Mouse (Mus musculus): Measurements from ENCODE around the gene Angel2.

The Angel2 gene

DNA sequence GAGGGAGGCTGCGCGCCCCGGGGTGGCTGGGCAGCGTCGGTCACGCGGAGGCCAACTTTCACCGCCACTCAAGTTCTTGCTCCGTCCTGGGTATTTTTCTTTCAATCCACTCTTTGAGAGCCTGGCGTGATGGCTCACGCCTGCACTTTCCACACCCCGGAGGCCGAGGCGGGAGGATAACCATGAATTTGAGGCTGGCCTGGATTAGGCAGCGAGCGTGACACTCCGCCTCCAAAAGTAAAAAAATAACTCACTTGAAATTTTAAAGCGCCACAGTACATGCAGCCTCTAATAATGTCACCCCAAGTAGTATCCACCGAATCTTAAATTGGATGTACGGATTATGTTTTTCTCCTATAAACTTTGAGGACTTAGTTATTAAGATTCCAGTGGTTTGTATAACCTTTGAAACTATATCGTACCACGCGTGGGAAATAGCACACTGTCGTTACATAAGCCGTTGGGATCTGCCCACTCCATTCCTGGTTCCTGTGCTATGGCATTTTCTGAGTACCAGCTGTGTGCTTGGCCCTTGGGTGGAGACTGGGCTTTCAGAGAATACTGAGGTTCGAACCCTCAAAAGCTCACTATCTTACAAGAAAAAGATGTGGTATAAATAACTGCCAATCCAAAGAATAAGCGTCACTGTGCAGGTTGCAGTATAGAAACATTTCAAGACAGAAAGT lies 4.2 kb downstream of the Angel2 start:
- peak; percentile 26 for DNase-seq (ENCODE audit: low spot score)

DNA sequence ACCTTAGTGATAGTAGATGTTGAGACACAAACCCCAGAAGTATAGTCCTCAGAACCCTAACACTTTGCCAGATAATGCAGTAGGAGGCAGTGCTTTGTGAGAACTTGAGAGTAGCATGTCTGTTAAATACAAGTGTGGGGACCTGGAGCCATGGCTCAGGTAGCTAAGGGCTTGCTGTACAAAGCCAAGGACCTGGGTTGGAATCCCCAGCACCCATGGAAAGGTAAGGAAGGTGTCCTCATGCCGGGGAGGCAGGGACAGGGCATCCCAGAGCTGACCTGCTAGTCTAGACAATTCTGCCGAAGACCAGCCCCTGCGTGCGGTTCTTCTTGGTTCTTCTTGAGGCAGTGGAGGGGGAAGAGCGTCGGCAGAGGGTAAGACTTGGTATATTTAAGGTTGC lies 5.3 kb downstream of the Angel2 start:
- no peak for DNase-seq (ENCODE audit: low spot score)

DNA sequence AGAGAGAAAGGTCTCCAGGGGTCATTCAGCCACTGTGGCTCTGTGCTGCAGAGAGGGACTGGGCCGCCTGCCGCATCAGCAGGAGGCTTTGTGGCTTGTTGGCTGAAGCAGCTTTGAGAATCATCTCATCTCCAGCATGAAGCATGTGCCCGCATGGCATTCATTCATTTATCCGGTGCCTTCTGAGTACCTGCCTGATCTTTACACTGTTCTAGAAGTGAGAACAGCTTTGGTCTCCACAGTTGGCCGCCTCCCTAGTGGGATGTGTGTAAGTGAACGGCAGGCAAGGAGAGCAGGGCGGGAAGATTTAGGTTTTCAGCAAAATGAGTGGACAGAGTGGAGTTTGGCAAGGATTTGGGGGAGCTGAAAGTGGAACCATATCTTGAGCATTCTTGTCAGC lies 14.9 kb downstream of the Angel2 start:
- DNase-seq (ENCODE audit: low spot score), result no peak

DNA sequence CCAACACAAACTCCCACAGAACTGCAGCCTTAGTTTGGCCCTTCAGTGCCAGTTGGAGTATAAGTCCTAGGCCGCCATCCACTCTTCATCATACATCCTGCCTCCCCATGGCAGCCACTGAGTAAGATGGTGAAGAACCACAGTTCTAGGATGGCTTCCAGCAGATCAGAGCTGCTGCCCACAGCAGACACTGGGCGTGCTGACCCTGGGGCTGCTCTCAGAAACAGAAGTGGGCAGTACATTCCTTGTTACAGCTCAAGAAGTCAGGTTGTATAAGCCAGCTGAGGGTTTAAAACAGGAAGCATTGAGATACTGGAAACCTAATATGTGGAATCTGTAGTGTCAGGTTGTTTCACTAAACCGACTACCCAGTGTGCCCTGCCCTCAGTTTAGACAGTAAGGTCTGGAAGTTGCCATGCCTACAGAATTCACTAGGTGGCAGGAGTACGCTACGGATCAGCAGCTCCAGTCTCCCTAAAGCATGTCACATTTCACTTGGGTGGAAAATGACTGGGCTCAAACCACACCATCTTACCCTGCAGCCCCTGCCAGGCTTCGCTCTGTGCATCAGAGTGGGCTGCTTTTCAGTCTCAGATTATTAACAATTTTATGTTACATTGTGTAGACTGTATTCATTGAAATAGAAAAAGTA lies 19.3 kb downstream of the Angel2 start:
- DNase-seq (ENCODE audit: low spot score), result peak; percentile 67

DNA sequence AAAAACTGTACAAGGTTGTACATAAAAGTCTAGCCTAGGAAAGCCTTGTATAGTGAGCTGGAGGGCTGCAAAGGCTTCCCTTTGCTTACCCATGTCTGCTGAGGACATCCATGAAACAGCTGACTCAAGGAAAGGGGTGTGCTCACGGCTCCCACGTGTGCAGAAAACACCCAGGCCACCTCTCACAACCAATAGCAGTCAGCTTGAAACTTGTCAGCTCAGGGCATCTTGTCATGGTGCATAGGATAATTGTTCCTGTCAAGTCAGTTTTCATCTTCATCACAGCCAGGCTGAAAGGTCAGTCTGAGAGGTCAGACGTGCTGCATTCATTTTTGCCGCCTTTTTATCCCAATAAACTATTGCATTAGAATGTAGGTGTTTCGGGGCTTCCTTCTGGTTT lies 23.1 kb downstream of the Angel2 start:
- DNase-seq (ENCODE audit: low spot score), result no peak

DNA sequence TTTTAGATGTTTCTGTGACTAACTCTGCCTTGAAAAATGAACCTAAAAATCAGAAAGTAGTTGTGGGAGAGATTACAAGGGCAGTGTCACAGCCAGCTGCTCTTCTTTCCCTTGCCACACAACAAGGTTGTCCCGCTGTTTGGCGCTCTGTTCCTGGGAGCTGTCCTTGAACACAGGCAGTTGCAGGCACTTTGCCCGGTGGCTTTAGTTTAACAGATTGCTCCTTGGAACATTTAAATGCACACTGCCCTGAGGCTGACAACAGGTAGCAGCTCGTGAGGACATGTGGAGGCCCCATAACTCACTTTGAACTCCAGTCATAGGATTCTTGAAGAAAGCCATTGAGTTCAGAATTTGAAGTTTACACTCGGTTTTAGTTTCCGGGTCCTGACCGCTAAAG lies 23.5 kb downstream of the Angel2 start:
- DNase-seq (ENCODE audit: low spot score), result no peak

DNA sequence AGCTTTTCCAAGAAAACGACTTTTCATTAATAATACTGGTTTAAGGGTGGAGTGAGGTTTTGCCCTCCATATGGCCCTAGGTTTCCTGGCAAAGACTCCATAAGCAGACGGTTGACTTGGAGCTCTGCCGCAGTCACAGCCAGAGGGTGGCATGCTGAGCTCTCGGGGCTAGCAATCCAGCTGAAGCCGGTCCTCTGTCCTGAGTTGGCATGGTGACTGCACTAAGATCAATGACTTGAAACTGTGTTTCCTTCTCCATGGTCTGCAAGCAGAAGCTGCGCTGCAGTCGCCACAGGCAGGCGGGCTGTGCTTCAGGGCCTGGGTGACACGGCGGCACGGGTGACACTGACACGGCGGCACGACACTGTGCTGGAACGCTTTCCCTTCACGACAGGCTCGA lies 23.9 kb downstream of the Angel2 start:
- DNase-seq (ENCODE audit: low spot score), result no peak

DNA sequence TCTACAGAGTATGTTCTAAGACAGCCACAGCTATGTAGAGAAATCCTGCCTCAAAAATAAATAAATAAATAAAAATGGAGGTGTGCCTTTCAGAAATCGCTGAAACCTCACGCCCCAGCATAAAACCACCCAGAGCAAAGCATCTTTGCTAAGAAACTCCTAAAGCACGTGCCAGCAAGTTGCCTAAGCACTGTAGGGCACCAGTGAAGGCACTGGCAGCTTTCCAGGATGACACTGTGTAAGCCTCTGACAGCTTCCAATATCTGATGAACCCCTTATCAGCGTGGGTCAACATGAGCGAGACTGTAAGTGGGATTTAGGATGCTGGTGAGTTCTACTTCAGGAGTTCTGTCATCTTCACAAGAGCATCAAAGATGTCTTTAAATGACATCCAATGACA lies 26.1 kb downstream of the Angel2 start:
- DNase-seq (ENCODE audit: low spot score), result no peak

DNA sequence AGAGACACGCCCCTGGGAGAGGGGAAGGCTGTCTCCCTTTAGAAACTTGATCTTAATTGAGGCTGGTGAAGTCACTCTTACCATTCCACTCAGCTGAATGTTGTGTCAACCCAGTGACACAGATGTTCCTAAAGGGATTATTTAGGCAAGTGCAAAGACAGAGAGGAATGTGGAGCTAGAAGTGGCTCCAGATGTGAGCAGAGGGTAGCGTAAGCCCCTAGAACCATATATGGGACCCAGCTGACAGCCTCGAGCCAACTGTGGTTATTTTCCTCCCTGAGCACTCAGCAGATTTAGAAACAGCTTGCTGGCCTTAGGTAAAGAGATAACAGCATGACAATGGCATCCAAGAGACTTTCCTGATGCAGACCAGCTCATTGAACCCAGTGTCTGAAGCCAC lies 28.1 kb downstream of the Angel2 start:
- DNase-seq (ENCODE audit: low spot score), result no peak

DNA sequence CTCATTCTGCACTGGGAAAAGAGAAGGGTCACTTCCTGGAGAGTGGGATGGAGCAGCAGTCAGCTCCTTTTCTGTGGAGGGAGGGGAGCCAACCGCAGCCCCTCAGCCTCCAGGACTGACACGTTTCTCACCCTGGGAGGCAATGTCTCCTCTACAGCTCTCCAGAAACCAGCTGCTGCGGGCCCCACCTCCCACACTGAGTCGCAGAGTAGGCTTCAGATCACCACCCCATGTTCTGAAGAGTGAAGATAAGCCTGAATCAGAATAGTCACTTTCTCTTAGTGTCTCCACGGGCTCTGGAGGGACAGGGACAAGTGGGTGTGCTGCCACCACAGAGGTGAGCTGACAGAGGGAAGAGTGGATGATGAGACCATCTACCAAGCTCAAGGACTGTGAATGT lies 33.9 kb downstream of the Angel2 start:
- no peak for DNase-seq (ENCODE audit: low spot score)

DNA sequence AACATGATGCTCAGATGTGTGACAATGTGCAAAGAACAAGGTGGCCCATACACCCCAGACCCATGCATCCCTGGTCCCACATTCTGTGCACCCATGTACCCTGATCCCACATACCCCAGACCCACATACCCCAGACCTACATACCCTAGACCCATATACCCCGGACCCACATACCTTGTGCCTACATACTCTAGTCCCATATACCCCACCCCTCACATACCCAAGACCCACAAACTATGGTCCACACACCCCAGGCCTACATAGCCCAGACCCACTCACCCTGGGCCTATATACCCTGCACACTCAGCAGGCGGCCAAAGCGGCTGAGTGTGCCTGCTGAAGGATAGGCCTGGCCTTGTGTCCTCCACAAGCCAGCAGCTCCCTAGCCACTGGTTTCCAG lies 37.8 kb downstream of the Angel2 start:
- DNase-seq (ENCODE audit: low spot score), result no peak

DNA sequence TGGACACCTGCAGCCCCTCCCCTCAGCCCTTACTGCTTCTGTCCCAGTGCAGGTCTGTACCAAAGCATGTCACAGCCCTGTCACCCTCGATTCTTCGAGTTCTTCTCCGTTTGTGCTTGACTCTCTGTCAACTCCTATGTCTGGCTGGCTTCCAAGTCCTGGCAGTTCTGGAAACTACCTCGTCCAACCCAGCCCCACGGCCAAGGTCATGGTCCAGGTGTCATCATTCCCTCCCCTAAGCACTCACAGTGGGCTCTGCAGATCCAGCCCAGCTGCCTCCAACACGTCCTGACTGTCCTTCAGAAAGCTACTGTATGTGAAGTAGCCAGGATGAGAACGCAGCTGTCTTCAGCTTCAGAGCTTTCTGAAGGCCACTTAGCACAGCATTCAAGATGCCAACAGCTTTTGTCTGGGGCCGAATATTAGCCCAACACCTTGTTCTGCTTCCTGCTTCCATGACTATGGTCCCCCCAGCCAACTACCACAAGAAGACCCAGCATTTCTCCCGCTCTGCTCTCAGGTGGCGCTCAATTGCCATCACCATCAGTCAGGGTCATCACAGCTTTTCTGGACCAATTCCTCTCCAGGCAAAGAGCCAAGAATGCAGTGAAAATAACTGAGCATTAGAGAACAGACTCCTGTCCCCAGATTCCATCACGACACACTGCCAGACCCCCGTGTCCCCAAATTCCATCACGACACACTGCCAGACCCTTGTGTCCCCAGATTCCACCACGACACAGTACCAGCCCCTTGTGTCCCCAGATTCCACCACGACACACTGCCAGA lies 40.3 kb downstream of the Angel2 start:
- no peak for DNase-seq (ENCODE audit: low spot score)

DNA sequence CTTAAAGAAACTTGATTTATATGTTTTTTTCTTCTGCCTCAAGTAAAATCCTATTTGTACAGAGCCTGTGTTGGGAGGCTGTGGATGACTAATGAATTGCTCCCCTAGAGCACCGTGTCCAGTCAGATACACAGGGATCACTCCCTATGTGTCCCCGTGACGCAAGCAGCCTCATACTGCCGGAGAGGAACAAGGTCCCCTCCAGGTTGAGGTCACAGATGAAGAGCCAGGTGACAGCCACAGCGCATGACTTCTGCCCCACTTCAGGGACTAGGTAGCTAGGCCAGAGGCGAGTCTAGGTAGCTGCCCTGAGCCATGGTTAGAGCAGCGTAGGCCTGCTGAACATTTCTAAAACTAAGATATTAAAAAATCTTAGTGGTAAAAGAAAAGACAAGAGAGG lies 43.1 kb downstream of the Angel2 start:
- DNase-seq (ENCODE audit: low spot score), result no peak

DNA sequence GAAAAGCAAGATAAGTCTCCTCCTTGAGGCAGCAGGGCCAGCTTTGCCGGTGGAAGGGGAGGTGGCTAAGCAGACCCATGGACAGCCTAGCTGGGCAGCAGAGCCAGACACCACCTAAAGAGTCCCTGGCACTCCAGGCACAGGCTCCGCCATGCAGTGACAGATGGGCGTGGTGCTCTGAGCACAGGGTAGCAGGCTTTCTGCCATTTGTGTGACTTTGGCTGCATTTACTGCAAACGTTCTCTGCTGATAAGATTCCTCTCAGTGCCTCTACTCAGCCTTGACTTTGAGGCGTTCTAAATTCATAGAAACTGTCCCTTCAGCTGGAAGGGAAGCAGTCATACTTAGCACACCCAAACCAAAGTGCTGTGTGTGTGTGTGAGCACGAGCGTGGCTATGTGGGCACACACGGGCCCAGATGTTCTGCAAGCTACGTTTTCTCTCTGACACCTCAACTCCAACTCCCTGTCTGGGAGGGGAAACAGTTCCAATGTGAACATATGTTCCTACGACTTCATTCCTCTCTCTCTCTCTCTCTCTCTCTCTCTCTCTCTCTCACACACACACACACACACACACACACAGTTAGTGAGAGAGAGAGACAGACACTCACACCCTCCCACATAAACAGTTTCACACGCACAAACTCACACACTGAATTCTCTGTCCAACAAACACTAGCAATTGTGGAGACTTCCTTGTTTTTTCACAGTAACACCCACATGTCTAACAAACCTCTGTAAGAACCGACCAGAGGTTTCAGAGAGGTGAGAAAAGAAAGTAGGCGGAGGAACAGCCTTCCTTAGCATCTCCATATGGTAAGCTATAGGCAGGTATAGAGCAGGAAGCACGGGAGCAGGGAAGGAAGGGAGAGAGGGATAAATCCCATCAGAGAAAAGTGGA lies 47.0 kb downstream of the Angel2 start:
- no peak for DNase-seq (ENCODE audit: low spot score)

DNA sequence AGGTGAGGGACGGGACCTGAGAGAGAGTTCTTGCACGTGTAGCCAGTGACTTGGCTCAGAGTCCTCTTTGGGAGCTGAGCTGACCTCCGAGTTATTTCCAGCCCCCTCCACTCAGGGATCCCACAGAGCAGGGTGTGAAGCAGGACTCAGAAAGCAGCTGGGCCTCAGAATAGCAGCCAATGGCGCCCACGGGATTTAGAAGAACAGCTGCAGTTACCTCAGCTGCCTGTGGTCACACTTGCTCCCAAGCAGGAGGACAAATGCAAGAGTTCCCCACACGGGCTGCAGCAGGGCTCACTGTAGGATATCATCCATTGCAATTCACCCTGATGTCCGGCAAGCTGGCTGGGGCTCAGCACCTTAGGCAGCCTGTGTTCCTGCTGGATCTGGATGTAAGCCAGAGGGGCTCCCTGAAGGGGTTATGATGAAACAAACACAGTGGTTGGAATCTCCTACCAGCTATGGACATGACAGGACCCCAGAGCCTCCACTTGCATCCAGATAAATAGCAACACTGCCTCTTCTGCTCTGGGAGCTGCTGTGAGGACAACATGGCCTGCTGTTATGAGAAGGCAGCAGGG lies 47.8 kb downstream of the Angel2 start:
- no peak for DNase-seq (ENCODE audit: low spot score)

DNA sequence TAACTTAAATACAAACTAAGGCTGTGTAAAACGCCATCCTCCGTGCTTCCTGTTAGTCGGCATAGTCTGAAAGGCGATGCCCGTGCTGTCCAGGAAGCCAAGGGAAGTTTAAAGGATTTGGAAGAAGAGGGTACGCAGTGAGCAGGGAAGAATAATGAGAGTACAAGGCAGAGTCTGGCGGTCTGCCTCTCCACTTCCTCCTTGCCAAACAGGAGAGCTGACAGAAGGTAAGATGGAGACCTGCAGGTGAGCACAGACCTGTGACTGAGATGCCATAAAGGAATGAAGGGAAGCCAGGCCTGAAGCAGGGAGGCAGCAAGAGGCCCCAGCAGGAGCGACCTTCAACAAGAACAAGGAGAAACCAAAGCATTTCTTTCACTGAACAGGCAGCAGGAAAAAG lies 49.3 kb downstream of the Angel2 start:
- no peak for DNase-seq (ENCODE audit: low spot score)

DNA sequence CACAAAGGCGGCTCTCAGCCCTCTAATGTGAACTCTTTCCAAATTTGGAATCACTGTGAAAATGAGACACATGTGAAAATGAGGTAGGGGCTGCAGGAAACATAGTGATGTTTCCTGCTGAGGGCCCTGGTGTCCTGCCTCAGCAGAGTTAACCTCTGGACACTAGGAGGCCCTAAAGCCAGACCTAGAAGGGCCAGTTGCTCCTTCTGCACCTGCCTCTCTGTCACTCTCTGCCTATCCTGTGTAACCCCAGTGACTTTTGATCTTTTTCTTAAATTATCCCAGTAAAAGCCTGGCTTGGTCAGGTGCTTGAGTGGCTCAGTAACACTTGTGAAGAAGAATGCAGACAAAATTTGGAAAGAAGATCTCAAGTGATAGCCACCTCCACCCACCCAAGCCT lies 49.9 kb downstream of the Angel2 start:
- DNase-seq (ENCODE audit: low spot score), result no peak

DNA sequence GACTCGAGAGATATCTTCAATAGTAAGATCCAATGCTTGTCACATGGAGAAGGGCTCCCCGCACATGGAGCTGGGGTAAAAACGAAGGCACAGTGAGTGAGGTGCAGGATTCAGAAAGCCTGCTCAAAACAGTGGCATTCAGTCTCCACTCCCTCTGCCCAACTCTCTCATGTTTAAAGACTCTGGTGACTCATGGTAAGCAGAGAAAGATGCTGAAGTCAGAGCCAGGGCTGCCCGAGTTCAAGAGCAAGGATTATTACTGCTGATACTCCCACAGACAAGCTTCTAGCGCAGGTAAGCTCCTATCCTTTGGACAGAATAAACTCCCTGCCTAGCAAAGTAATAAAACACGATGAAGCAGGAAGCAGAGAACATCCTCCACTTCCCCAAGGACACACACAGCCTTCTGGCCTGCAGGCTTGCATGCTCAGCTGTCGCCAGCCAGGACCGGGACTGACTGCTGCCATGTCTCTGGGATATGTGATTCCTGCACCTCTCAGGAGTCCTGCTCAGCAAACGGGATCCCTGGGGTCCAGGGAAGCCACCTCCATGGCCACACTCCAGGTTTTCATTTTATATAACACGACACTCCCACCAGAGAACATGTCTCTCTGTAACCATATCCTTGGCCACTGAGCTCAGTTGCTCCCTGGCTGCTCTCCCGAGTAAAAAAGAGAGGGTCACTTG lies 52.1 kb downstream of the Angel2 start:
- no peak for DNase-seq (ENCODE audit: low spot score)

DNA sequence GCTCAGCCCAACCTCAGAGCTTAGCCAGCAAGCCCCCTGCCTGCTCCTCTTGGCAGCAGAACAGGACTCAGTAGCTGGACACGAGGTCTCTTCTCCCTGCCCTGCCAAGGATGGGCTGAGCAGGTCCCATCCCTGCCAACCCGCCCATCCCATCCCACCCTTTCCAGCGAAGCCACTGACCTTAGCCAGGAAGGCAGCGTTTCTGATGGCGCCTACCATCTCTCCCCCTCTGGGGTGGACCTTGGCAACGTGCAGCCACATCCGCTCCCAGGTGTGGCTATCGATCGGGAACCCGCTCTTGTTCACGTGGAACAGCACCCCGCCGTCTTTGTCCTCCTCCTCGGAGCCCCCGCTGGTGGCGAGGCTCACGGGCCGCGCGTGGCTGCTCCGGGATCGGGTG lies 53.1 kb downstream of the Angel2 start:
- no peak for DNase-seq (ENCODE audit: low spot score)

DNA sequence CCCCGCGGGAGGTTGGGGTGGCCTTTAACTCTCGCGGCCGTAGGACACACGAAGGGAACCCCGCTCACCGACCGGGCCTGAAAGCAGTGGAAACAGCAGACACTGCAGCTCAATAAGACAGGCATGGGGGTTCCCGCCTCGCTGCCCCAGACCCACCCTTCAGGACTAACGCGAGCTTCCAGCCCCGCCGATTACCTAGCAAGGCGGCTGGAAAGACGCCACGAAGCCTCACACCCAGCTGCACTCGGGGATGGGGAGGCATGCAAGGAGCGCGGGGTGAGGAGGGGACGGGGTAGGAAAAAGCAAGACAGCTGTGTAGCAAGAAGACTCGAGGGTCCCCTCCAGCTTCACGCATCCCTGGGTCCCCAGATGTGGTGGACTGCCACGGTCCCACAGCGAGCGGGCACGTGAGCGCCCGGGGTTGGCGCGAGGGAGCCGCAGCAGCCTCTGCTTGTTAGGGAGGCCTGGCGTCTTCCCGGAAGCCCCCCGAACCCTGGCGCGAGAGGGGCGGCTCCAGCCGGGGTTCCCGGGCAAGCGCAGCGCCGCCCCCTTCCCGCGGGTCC lies 53.7 kb downstream of the Angel2 start:
- DNase-seq (ENCODE audit: low spot score), result no peak

DNA sequence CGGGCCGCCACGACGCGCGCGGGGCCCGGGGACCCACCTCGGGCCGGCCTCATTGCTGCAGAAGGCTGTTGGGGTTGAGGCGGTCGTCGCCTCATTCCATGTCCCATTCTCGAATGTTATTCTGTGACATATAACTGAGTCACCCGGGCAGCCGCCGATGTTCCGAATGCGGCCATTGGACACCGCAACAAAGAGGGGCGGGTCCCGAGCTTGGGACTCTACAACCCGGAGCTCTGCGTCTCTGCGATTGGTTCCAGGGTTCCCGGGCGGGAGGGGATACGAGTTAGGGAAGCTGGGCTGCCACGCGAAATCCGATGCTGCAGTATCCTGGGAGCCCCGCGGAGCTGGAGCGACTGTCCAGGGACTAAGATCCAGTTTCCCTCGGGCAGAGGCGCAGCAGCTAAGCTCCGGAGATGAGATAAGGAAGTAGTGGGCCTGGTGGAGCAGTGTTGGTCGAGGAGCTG lies 54.2 kb downstream of the Angel2 start, which contains the start of gene Vash2:
Gene Vash2 (minus strand): TSS at position 197 of the 464 bp plus-strand sequence.
- DNase-seq (ENCODE audit: low spot score), result peak; percentile 58

Measured in ovary, postnatal 14 days (tissue).